Comparison of ENCODE assay signal across 12 mouse cellular contexts in genomic region chr5:134531585-134531984, GRCm38 (mm10). TPM values are rescaled to one million over a fixed set of nuclear protein-coding genes. Genes with fewer than 3 reads are reported as not detected.
DNase-seq lines count a peak whose midpoint lies in the region; ATAC-seq and TF ChIP-seq lines count a peak whose summit lies in the region.
"Had no signal": no experiment of that assay in that cellular context is flagged by ENCODE, and none has a peak within 500 bp of the region (broad histone marks: within the 10 kb centered on the region; RNA-seq: fewer than 3 reads in every experiment).

No protein-coding gene starts in this region.

- no peak overlapping the region for H3K9ac ChIP-seq in hindbrain, embryonic 13.5 days
- H3K9ac ChIP-seq: intestine, embryonic 15.5 days had no signal

- no peaks in the 10 kb centered on the region for H3K27me3 ChIP-seq in hindbrain, embryonic 13.5 days
- no peaks in the 10 kb centered on the region for H3K27me3 ChIP-seq in hindbrain, embryonic 10.5 days (ENCODE audit: insufficient read depth, poor library complexity, severe bottlenecking)
- H3K27me3 ChIP-seq: intestine, embryonic 15.5 days had no signal

- H3K4me2 ChIP-seq in hindbrain, embryonic 13.5 days = no peak overlapping the region
- H3K4me2 ChIP-seq: heart, embryonic 11.5 days; intestine, embryonic 15.5 days had no signal

- H3K4me3 ChIP-seq in hindbrain, embryonic 13.5 days = no peak overlapping the region
- no peak overlapping the region for H3K4me3 ChIP-seq in hindbrain, embryonic 10.5 days
- H3K4me3 ChIP-seq in layer of hippocampus, adult 2 months = no peak overlapping the region
- H3K4me3 ChIP-seq: intestine, embryonic 15.5 days had no signal

- no peak for DNase-seq in hindbrain, embryonic 10.5 days (ENCODE audit: low spot score)
- peak; percentile 86 to 89 for DNase-seq in right cerebral cortex, postnatal 10 days (ENCODE audit: low spot score in 2 of 2)
- no peak for DNase-seq in right cerebral cortex, postnatal 25 days
- peak; percentile 43 to 61 for DNase-seq in layer of hippocampus, adult 2 months (ENCODE audit: low spot score in 2 of 2)
- no peak for DNase-seq in B cell, adult 2 months

- H3K36me3 ChIP-seq in hindbrain, embryonic 13.5 days = peaks cover 63% of the 10 kb centered on the region
- H3K36me3 ChIP-seq in hindbrain, embryonic 10.5 days = peaks cover 81% of the 10 kb centered on the region

- H3K9me3 ChIP-seq in hindbrain, embryonic 13.5 days = no peaks in the 10 kb centered on the region
- H3K9me3 ChIP-seq in hindbrain, embryonic 10.5 days = peaks cover 1% of the 10 kb centered on the region; the same call in 1 of the 2 replicates
- H3K9me3 ChIP-seq: intestine, embryonic 15.5 days had no signal

- TF ChIP-seq CTCF in layer of hippocampus, adult 2 months (conservative IDR thresholded peaks at IDR 0.05) = peak; percentile 29; the same call in 1 of the 2 replicates

- WGBS in hindbrain, embryonic 13.5 days = 85% methylated on average over 9 of the region's 9 CpGs
- 89% methylated on average over 9 of the region's 9 CpGs for WGBS in hindbrain, embryonic 10.5 days

- peaks cover 28% of the 10 kb centered on the region for H3K4me1 ChIP-seq in hindbrain, embryonic 13.5 days (replicated peaks)
- peaks cover 15% of the 10 kb centered on the region for H3K4me1 ChIP-seq in hindbrain, embryonic 10.5 days (replicated peaks)

- ATAC-seq in hindbrain, embryonic 13.5 days (ENCODE audit: low FRiP score) = no peak; the same call in 1 of the 2 replicates
- no peak for ATAC-seq in inflammation-experienced regulatory T-cells, adult 6 months
- ATAC-seq: activated CD4-positive, CD25-positive, alpha-beta regulatory T cell, adult 4 months; intestine, embryonic 15.5 days had no signal

- peak overlapping the region; percentile 64 for H3K27ac ChIP-seq in hindbrain, embryonic 13.5 days
- no peak overlapping the region for H3K27ac ChIP-seq in hindbrain, embryonic 10.5 days
- H3K27ac ChIP-seq in layer of hippocampus, adult 2 months = peak overlapping the region; percentile 84
- H3K27ac ChIP-seq: intestine, embryonic 15.5 days had no signal

RNA-seq across cellular contexts. Expression of gene Clip2, which starts 20.6 kb away (rescaled TPM):
- 14.4 and 15.1 TPM in 2 replicates for polyA plus RNA-seq in hindbrain, embryonic 13.5 days (2015; fragmentation: Nextera tagmentation; extraction: Ambion mirVana)
- 6.0 and 8.1 TPM in 2 replicates for polyA plus RNA-seq in hindbrain, embryonic 10.5 days (2016; fragmentation: Nextera tagmentation; extraction: Ambion mirVana)
- total RNA-seq in layer of hippocampus, adult 2 months (2021) = 10 to 100 TPM; 90.0 to 99.3 TPM
- polyA plus RNA-seq in inflammation-experienced regulatory T-cells, adult 6 months (2017; shearing (Covaris generic)) = under 1 TPM; 0.55 to 0.88 (median 0.74) TPM

RNA-seq across cellular contexts. Expression of gene Syna, which starts 28.4 kb away (rescaled TPM):
- 0.42 and 0.43 TPM in 2 replicates for polyA plus RNA-seq in hindbrain, embryonic 13.5 days (2015; fragmentation: Nextera tagmentation; extraction: Ambion mirVana)
- polyA plus RNA-seq in hindbrain, embryonic 10.5 days (2016; fragmentation: Nextera tagmentation; extraction: Ambion mirVana) = 0.09 and 0.12 TPM in 2 replicates
- 1 to 10 TPM; 5.4 to 6.8 TPM for total RNA-seq in layer of hippocampus, adult 2 months (2021)
- 1 to 10 TPM in 1 of 3 experiments, under 1 TPM in 1, not detected in 1; 0.28 to 1.1 TPM for polyA plus RNA-seq in inflammation-experienced regulatory T-cells, adult 6 months (2017; shearing (Covaris generic))
- total RNA-seq: monocyte, adult 5-6 weeks had no signal
- polyA plus RNA-seq: heart, embryonic 11.5 days; liver, embryonic 16.5 days had no signal

RNA-seq across cellular contexts. Expression of gene Rfc2, which starts 49.6 kb away (rescaled TPM):
- 192 and 194 TPM in 2 replicates for polyA plus RNA-seq in hindbrain, embryonic 13.5 days (2015; fragmentation: Nextera tagmentation; extraction: Ambion mirVana)
- polyA plus RNA-seq in hindbrain, embryonic 10.5 days (2016; fragmentation: Nextera tagmentation; extraction: Ambion mirVana) = 366 and 403 TPM in 2 replicates
- total RNA-seq in layer of hippocampus, adult 2 months (2021) = 10 to 100 TPM; 48.1 to 55.6 TPM
- polyA plus RNA-seq in inflammation-experienced regulatory T-cells, adult 6 months (2017; shearing (Covaris generic)) = 100 to 1,000 TPM; 140 to 223 (median 144) TPM

Comparison
In these comparisons a context has a peak if more than half of its experiments do, and no peak if none do; other contexts are left out.
1. DNase-seq: peak in right cerebral cortex, postnatal 10 days (2 of 2) and layer of hippocampus, adult 2 months (2 of 2); none in hindbrain, embryonic 10.5 days (single experiment), right cerebral cortex, postnatal 25 days (single experiment) and B cell, adult 2 months (0 of 2).